Mouse (Mus musculus): ENCODE measurements around the gene Inafm2. TPM values are rescaled to one million over a fixed set of nuclear protein-coding genes. Genes with fewer than 3 reads are reported as not detected.

Gene Inafm2
- polyA plus RNA-seq, 1 experiment from 2014 or later: 46.7 TPM

GRCm38 (mm10) chr2:118779504-118780480 lies 34.2 kb downstream of the Inafm2 start, which contains the start of gene Disp2:
Disp2 (plus strand) TSS chr2:118779719.
- Histone ChIP-seq H3K4me2 (peak within 1 kb of the TSS; percentile 78), H3K4me3 (ENCODE audit: low read depth, low read length) (peak within 1 kb of the TSS; percentile 41), H3K9me3 (replicated peaks; ENCODE audit: control insufficient read depth, low read length) (no peaks in the 10 kb centered on the region), H3K9ac (ENCODE audit: low read depth, low read length) (no peak within 1 kb of the TSS; the same call in 1 of the 2 replicates), H3K36me3 (ENCODE audit: control insufficient read depth, insufficient read depth, low read length) (no peaks in the 10 kb centered on the region), H3K27ac (ENCODE audit: low read depth, low read length) (no peak within 1 kb of the TSS), H3K27me3 (ENCODE audit: control insufficient read depth, insufficient read depth, low read length) (peaks cover 7% of the 10 kb centered on the region), H3K4me1 (ENCODE audit: control insufficient read depth, insufficient read depth, low read length) (peaks cover 2% of the 10 kb centered on the region; the same call in 1 of the 2 replicates)
- ATAC-seq (replicated peaks; ENCODE audit: insufficient number of reproducible peaks, low FRiP score, low TSS enrichment): peak; percentile 78
- WGBS (ENCODE audit: insufficient replicate concordance): 12% methylated on average over 39 of the region's 39 CpGs

GRCm38 (mm10) chr2:118781115-118781514 lies 35.6 kb downstream of the Inafm2 start:
- Histone ChIP-seq H3K4me1 (ENCODE audit: control insufficient read depth, insufficient read depth, low read length) (peaks cover 2% of the 10 kb centered on the region; the same call in 1 of the 2 replicates), H3K27ac (ENCODE audit: low read depth, low read length) (no peak overlapping the region), H3K9me3 (replicated peaks; ENCODE audit: control insufficient read depth, low read length) (no peaks in the 10 kb centered on the region), H3K9ac (ENCODE audit: low read depth, low read length) (no peak overlapping the region), H3K27me3 (ENCODE audit: control insufficient read depth, insufficient read depth, low read length) (peaks cover 9% of the 10 kb centered on the region), H3K4me3 (ENCODE audit: low read depth, low read length) (no peak overlapping the region), H3K36me3 (ENCODE audit: control insufficient read depth, insufficient read depth, low read length) (no peaks in the 10 kb centered on the region), H3K4me2 (no peak overlapping the region)
- WGBS (ENCODE audit: insufficient replicate concordance): 55% methylated on average over 1 of the region's 1 CpGs
- no peak for ATAC-seq (replicated peaks; ENCODE audit: insufficient number of reproducible peaks, low FRiP score, low TSS enrichment)

GRCm38 (mm10) chr2:118782303-118782702 lies 36.7 kb downstream of the Inafm2 start:
- Histone ChIP-seq H3K4me3 (ENCODE audit: low read depth, low read length) (no peak overlapping the region), H3K9me3 (replicated peaks; ENCODE audit: control insufficient read depth, low read length) (no peaks in the 10 kb centered on the region), H3K9ac (ENCODE audit: low read depth, low read length) (no peak overlapping the region), H3K4me1 (ENCODE audit: control insufficient read depth, insufficient read depth, low read length) (peaks cover 2% of the 10 kb centered on the region; the same call in 1 of the 2 replicates), H3K27ac (ENCODE audit: low read depth, low read length) (no peak overlapping the region), H3K36me3 (ENCODE audit: control insufficient read depth, insufficient read depth, low read length) (no peaks in the 10 kb centered on the region), H3K4me2 (no peak overlapping the region), H3K27me3 (ENCODE audit: control insufficient read depth, insufficient read depth, low read length) (peaks cover 9% of the 10 kb centered on the region)
- WGBS (ENCODE audit: insufficient replicate concordance): 42% methylated on average over 4 of the region's 4 CpGs
- ATAC-seq (replicated peaks; ENCODE audit: insufficient number of reproducible peaks, low FRiP score, low TSS enrichment): no peak

- peaks cover 9% of the 10 kb centered on the region for H3K27me3 ChIP-seq (ENCODE audit: control insufficient read depth, insufficient read depth, low read length)
- 52% methylated on average over 5 of the region's 5 CpGs for WGBS (ENCODE audit: insufficient replicate concordance)
- H3K4me2 ChIP-seq: no peak overlapping the region
Measured at GRCm38 (mm10) chr2:118783093-118783492, 37.5 kb downstream of the Inafm2 start.

GRCm38 (mm10) chr2:118783663-118784062 lies 38.1 kb downstream of the Inafm2 start:
- 81% methylated on average over 7 of the region's 7 CpGs for WGBS (ENCODE audit: insufficient replicate concordance)
- Histone ChIP-seq H3K4me2 (no peak overlapping the region), H3K36me3 (ENCODE audit: control insufficient read depth, insufficient read depth, low read length) (no peaks in the 10 kb centered on the region), H3K27me3 (ENCODE audit: control insufficient read depth, insufficient read depth, low read length) (peaks cover 9% of the 10 kb centered on the region), H3K9me3 (replicated peaks; ENCODE audit: control insufficient read depth, low read length) (no peaks in the 10 kb centered on the region), H3K4me3 (ENCODE audit: low read depth, low read length) (no peak overlapping the region), H3K27ac (ENCODE audit: low read depth, low read length) (no peak overlapping the region), H3K9ac (ENCODE audit: low read depth, low read length) (no peak overlapping the region), H3K4me1 (ENCODE audit: control insufficient read depth, insufficient read depth, low read length) (peaks cover 2% of the 10 kb centered on the region; the same call in 1 of the 2 replicates)
- ATAC-seq (replicated peaks; ENCODE audit: insufficient number of reproducible peaks, low FRiP score, low TSS enrichment): no peak

More at GRCm38 (mm10) chr2:118783093-118783492, 37.5 kb downstream of the Inafm2 start:
- no peak overlapping the region for H3K9ac ChIP-seq (ENCODE audit: low read depth, low read length)
- H3K4me3 ChIP-seq (ENCODE audit: low read depth, low read length): no peak overlapping the region
- no peak overlapping the region for H3K27ac ChIP-seq (ENCODE audit: low read depth, low read length)
- H3K4me1 ChIP-seq (ENCODE audit: control insufficient read depth, insufficient read depth, low read length): peaks cover 2% of the 10 kb centered on the region; the same call in 1 of the 2 replicates
- no peaks in the 10 kb centered on the region for H3K36me3 ChIP-seq (ENCODE audit: control insufficient read depth, insufficient read depth, low read length)
- no peaks in the 10 kb centered on the region for H3K9me3 ChIP-seq (replicated peaks; ENCODE audit: control insufficient read depth, low read length)
- ATAC-seq (replicated peaks; ENCODE audit: insufficient number of reproducible peaks, low FRiP score, low TSS enrichment): no peak

GRCm38 (mm10) chr2:118786525-118786924 lies 41.0 kb downstream of the Inafm2 start:
- peaks cover 10% of the 10 kb centered on the region; the same call in 1 of the 2 replicates for H3K4me1 ChIP-seq (ENCODE audit: control insufficient read depth, insufficient read depth, low read length)
- no peak for ATAC-seq (replicated peaks; ENCODE audit: insufficient number of reproducible peaks, low FRiP score, low TSS enrichment)
- 60% methylated on average over 5 of the region's 5 CpGs for WGBS (ENCODE audit: insufficient replicate concordance)
- H3K4me3 ChIP-seq (ENCODE audit: low read depth, low read length): no peak overlapping the region
- H3K36me3 ChIP-seq (ENCODE audit: control insufficient read depth, insufficient read depth, low read length): no peaks in the 10 kb centered on the region
- no peak overlapping the region for H3K4me2 ChIP-seq
- peaks cover 15% of the 10 kb centered on the region for H3K27me3 ChIP-seq (ENCODE audit: control insufficient read depth, insufficient read depth, low read length)
- H3K9me3 ChIP-seq (replicated peaks; ENCODE audit: control insufficient read depth, low read length): no peaks in the 10 kb centered on the region
- H3K27ac ChIP-seq (ENCODE audit: low read depth, low read length): no peak overlapping the region
- H3K9ac ChIP-seq (ENCODE audit: low read depth, low read length): no peak overlapping the region

- peaks cover 19% of the 10 kb centered on the region for H3K27me3 ChIP-seq (ENCODE audit: control insufficient read depth, insufficient read depth, low read length)
- H3K4me2 ChIP-seq: no peak overlapping the region
- no peaks in the 10 kb centered on the region for H3K36me3 ChIP-seq (ENCODE audit: control insufficient read depth, insufficient read depth, low read length)
- H3K4me3 ChIP-seq (ENCODE audit: low read depth, low read length): no peak overlapping the region
- no peak for ATAC-seq (replicated peaks; ENCODE audit: insufficient number of reproducible peaks, low FRiP score, low TSS enrichment)
- H3K9me3 ChIP-seq (replicated peaks; ENCODE audit: control insufficient read depth, low read length): no peaks in the 10 kb centered on the region
- peaks cover 10% of the 10 kb centered on the region; the same call in 1 of the 2 replicates for H3K4me1 ChIP-seq (ENCODE audit: control insufficient read depth, insufficient read depth, low read length)
- no peak overlapping the region for H3K27ac ChIP-seq (ENCODE audit: low read depth, low read length)
- H3K9ac ChIP-seq (ENCODE audit: low read depth, low read length): no peak overlapping the region
- 83% methylated on average over 11 of the region's 11 CpGs for WGBS (ENCODE audit: insufficient replicate concordance)
Measured at GRCm38 (mm10) chr2:118789501-118789900, 43.9 kb downstream of the Inafm2 start.

GRCm38 (mm10) chr2:118790221-118790550 lies 44.6 kb downstream of the Inafm2 start:
- no peaks in the 10 kb centered on the region for H3K36me3 ChIP-seq (ENCODE audit: control insufficient read depth, insufficient read depth, low read length)
- H3K27ac ChIP-seq (ENCODE audit: low read depth, low read length): no peak overlapping the region
- no peak for ATAC-seq (replicated peaks; ENCODE audit: insufficient number of reproducible peaks, low FRiP score, low TSS enrichment)
- peaks cover 19% of the 10 kb centered on the region for H3K27me3 ChIP-seq (ENCODE audit: control insufficient read depth, insufficient read depth, low read length)
- peak overlapping the region; percentile 18; the same call in 1 of the 2 replicates for H3K4me3 ChIP-seq (ENCODE audit: low read depth, low read length)
- whole genome bisulfite sequencing (ENCODE audit: insufficient replicate concordance): 52% methylated on average over 12 of the region's 12 CpGs
- H3K9me3 ChIP-seq (replicated peaks; ENCODE audit: control insufficient read depth, low read length): no peaks in the 10 kb centered on the region
- no peak overlapping the region for H3K9ac ChIP-seq (ENCODE audit: low read depth, low read length)
- H3K4me1 ChIP-seq (ENCODE audit: control insufficient read depth, insufficient read depth, low read length): peaks cover 10% of the 10 kb centered on the region; the same call in 1 of the 2 replicates
- peak overlapping the region; percentile 48 for H3K4me2 ChIP-seq
